Mouse (Mus musculus) heart, adult 2 months (tissue): ENCODE data around the gene Hoxb8. TPM values are rescaled to one million over a fixed set of nuclear protein-coding genes. Genes with fewer than 3 reads are reported as not detected.

Experiments used
- DNase-seq, 2 experiments: peaks; one replicate each; pipeline ENCODE4 v3.0.0; 2021
- H3K27ac ChIP-seq: fragments of 200-600 bp; 2 replicates; pipeline ENCODE4 v1.8.1; 2022
- H3K27me3 ChIP-seq: fragments of 200-500 bp; 2 replicates; pipeline ENCODE4 v1.6.1; 2012; ENCODE audit warnings: mild to moderate bottlenecking, low read length, inconsistent platforms, mixed read lengths; ENCODE audit not compliant: control insufficient read depth, insufficient read depth
- H3K36me3 ChIP-seq: fragments of 200-500 bp; 2 replicates; pipeline ENCODE4 v1.6.1; 2012; ENCODE audit warnings: low read length, inconsistent platforms; ENCODE audit not compliant: control insufficient read depth, insufficient read depth
- H3K4me1 ChIP-seq: fragments of 200-500 bp; 2 replicates; pipeline ENCODE4 v1.6.1; 2011; ENCODE audit warnings: low read length; ENCODE audit not compliant: control insufficient read depth, insufficient read depth
- H3K4me3 ChIP-seq: fragments of 200-600 bp; 2 replicates; pipeline ENCODE4 v1.8.1; 2022
- H3K79me2 ChIP-seq: fragments of 200-500 bp; replicated peaks from 2 replicates; pipeline ENCODE4 v1.6.1; 2012; ENCODE audit warnings: mild to moderate bottlenecking, inconsistent platforms, low read length, moderate library complexity, mixed read lengths; ENCODE audit not compliant: control insufficient read depth, insufficient read depth
- H3K9ac ChIP-seq: fragments of 200-500 bp; 2 replicates; pipeline ENCODE4 v1.6.1; 2012; ENCODE audit warnings: low read depth, mild to moderate bottlenecking, control low read depth, inconsistent platforms, low read length, mixed read lengths
- CTCF ChIP-seq: fragments of 200-600 bp; IDR thresholded peaks from 2 replicates; pipeline ENCODE4 v1.8.1; 2022; ENCODE audit warnings: antibody characterized with exemption, mild to moderate bottlenecking, moderate library complexity
- EP300 ChIP-seq: fragments of 200-500 bp; IDR thresholded peaks from 2 replicates; pipeline ENCODE4 v1.6.1; 2011; ENCODE audit warnings: low read depth, low read length, control low read depth; ENCODE audit not compliant: insufficient read depth
- POLR2A ChIP-seq: fragments of 200-500 bp; IDR thresholded peaks from 2 replicates; pipeline ENCODE4 v1.6.1; 2011; ENCODE audit warnings: mild to moderate bottlenecking, low read depth, low read length, control low read depth; ENCODE audit not compliant: insufficient read depth
- WGBS: fragments of 180-500 bp; shearing (Covaris S2); methylation state at CpG from one replicate; pipeline ENCODE4 v1.1.7; 2018; 5-methylcytosine and 5-hydroxymethylcytosine counted together
- intact Hi-C: fragments of 180-260 bp; cut with DNase I; formaldehyde crosslinking; loops from one replicate; pipeline ENCODE4 v1.15.1; 2025
- polyA plus RNA-seq: library from polyadenylated mRNA; depleted of rRNA; stranded (reverse); fragments of >200 nt; gene quantifications from 2 replicates; pipeline ENCODE4 v1.2.3, GENCODE M21; 2012
- total RNA-seq, 2 experiments: library from RNA; stranded (reverse); gene quantifications; 2 replicates each; pipeline ENCODE4 v1.2.3; 2021

The Hoxb8 gene
- total and polyA plus RNA-seq, 3 experiments: not detected

GRCm38 (mm10) chr11:96278324-96278723, 3.4 kb upstream of the Hoxb8 start:
- no peak overlapping the region for H3K9ac ChIP-seq
- H3K36me3 ChIP-seq: no peaks in the 10 kb centered on the region
- WGBS: 25% methylated on average over 14 of the region's 14 CpGs
- H3K4me3 ChIP-seq: no peak overlapping the region
- intact Hi-C loops: loop anchor here (2.0 to 5.0 kb wide), 3 partner anchors 274 to 584 kb away; no protein-coding TSS in a partner anchor
- TF ChIP-seq CTCF: no peak
- TF ChIP-seq POLR2A: no peak
- no peak for TF ChIP-seq EP300
- H3K4me1 ChIP-seq: no peaks in the 10 kb centered on the region
- H3K27ac ChIP-seq: no peak overlapping the region
- H3K27me3 ChIP-seq: peaks cover 39% of the 10 kb centered on the region
- no peak for DNase-seq
- H3K79me2 ChIP-seq: no peaks in the 10 kb centered on the region

- TF ChIP-seq POLR2A (no peak), EP300 (peak; percentile 79; the same call in 1 of the 2 replicates), CTCF (peak; percentile 97)
- Histone ChIP-seq H3K27ac (no peak overlapping the region), H3K9ac (no peak overlapping the region), H3K36me3 (no peaks in the 10 kb centered on the region), H3K27me3 (peaks cover 39% of the 10 kb centered on the region), H3K4me1 (no peaks in the 10 kb centered on the region), H3K4me3 (no peak overlapping the region), H3K79me2 (no peaks in the 10 kb centered on the region)
- WGBS: 2% methylated on average over 9 of the region's 9 CpGs
- intact Hi-C loops: loop anchor here (1.0 to 5.0 kb wide), 4 partner anchors 16 to 584 kb away; no protein-coding TSS in a partner anchor
- DNase-seq: peak; percentile 79 to 85
These were observed 2.9 kb upstream of the Hoxb8 start for GRCm38 (mm10) chr11:96278773-96279172.

GRCm38 (mm10) chr11:96279421-96280233, 2.1 kb upstream of the Hoxb8 start:
- Histone ChIP-seq H3K27ac (no peak overlapping the region), H3K36me3 (no peaks in the 10 kb centered on the region), H3K9ac (no peak overlapping the region), H3K4me3 (no peak overlapping the region), H3K79me2 (no peaks in the 10 kb centered on the region), H3K4me1 (0 out of 2 replicates have a peak, but pooled peaks cover 1% of the 10 kb centered on the region), H3K27me3 (peaks cover 41% of the 10 kb centered on the region)
- intact Hi-C loops: loop anchor here (1.0 to 10.0 kb wide), 7 partner anchors 15 to 583 kb away; partner anchors contain the start of gene Igf2bp1
- DNase-seq: no peak
- WGBS: 5% methylated on average over 31 of the region's 31 CpGs
- no peak for TF ChIP-seq POLR2A
- no peak for TF ChIP-seq EP300
- TF ChIP-seq CTCF: no peak

- H3K27me3 ChIP-seq: peaks cover 44% of the 10 kb centered on the region
- no peak for TF ChIP-seq POLR2A
- no peak for TF ChIP-seq CTCF
- no peak for TF ChIP-seq EP300
- H3K4me3 ChIP-seq: no peak overlapping the region
- no peak overlapping the region for H3K27ac ChIP-seq
- DNase-seq: no peak
- intact Hi-C loops: loop anchor here (1.0 to 10.0 kb wide), 3 partner anchors 256 to 444 kb away; partner anchors contain the start of gene Igf2bp1
- H3K4me1 ChIP-seq: peaks cover 1% of the 10 kb centered on the region; the same call in 1 of the 2 replicates
- 18% methylated on average over 8 of the region's 8 CpGs for WGBS
- no peaks in the 10 kb centered on the region for H3K79me2 ChIP-seq
- no peaks in the 10 kb centered on the region for H3K36me3 ChIP-seq
- H3K9ac ChIP-seq: no peak overlapping the region
These were observed 1.0 kb upstream of the Hoxb8 start for GRCm38 (mm10) chr11:96280399-96281378.

GRCm38 (mm10) chr11:96281396-96281795, 309 bp upstream of the Hoxb8 start:
- H3K4me3 ChIP-seq: no peak overlapping the region
- no peak overlapping the region for H3K27ac ChIP-seq
- peaks cover 47% of the 10 kb centered on the region for H3K27me3 ChIP-seq
- no peaks in the 10 kb centered on the region for H3K36me3 ChIP-seq
- H3K79me2 ChIP-seq: no peaks in the 10 kb centered on the region
- H3K9ac ChIP-seq: no peak overlapping the region
- no peak for TF ChIP-seq CTCF
- TF ChIP-seq EP300: no peak
- peaks cover 1% of the 10 kb centered on the region; the same call in 1 of the 2 replicates for H3K4me1 ChIP-seq
- 12% methylated on average over 18 of the region's 18 CpGs for WGBS
- intact Hi-C loops: loop anchor here (10.0 kb wide), 2 partner anchors 277 to 443 kb away; partner anchors contain the start of gene Igf2bp1
- DNase-seq: no peak
